Mouse (Mus musculus) bone marrow, adult 2 months (tissue): ENCODE data around the gene Stxbp3.

Experiments
- CTCF ChIP-seq: fragments of 200-500 bp; IDR thresholded peaks from 2 replicates; pipeline ENCODE4 v1.5.1; 2011; ENCODE audit warnings: low read length, control low read depth; ENCODE audit not compliant: control insufficient read depth, insufficient read depth
- POLR2A ChIP-seq: fragments of 200-500 bp; IDR thresholded peaks from 2 replicates; pipeline ENCODE4 v1.6.1; 2011; ENCODE audit warnings: low read depth, mild to moderate bottlenecking, control low read depth, low read length, borderline replicate concordance; ENCODE audit not compliant: control insufficient read depth

DNA sequence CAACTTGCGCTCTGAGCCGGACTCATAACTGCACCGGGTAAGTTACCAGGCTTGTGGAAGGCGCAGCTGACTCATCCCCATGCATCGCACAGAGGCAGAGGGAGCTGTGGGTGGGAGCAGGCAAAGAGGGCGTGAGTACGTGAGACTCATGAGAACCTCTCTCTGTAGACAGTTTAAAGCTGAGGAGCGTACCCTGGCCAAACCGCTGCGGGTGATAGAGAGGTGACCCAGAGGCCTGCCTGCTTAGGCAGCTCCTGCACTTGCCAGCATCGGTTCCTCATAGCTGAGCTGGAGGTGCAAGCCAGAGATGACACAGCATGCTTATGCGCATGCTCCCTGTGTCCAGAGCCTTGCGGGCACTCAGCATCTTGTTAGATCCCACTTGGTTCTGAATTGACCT lies 68.1 kb downstream of the Stxbp3 start:
- TF ChIP-seq POLR2A (no peak), CTCF (no peak)
